Mouse (Mus musculus) frontal cortex, postnatal 14 days (tissue): ENCODE measurements at regions not wholly inside any gene's neighbourhood (a gene's known extent, or its start where the extent isn't known, plus 50 kb on each side); places are given as distances from the start of the nearest gene placed in this dataset.

ENCODE experiments used
- DNase-seq, 2 experiments: peaks; one replicate each; pipeline ENCODE4 v3.0.0; 2022; ENCODE audit warnings: low spot score in 2 of 2

- DNase-seq: no peak
Observed at GRCm38 (mm10) chr9:13905086-13905669, 77.7 kb downstream of the Fam76b start.

DNA sequence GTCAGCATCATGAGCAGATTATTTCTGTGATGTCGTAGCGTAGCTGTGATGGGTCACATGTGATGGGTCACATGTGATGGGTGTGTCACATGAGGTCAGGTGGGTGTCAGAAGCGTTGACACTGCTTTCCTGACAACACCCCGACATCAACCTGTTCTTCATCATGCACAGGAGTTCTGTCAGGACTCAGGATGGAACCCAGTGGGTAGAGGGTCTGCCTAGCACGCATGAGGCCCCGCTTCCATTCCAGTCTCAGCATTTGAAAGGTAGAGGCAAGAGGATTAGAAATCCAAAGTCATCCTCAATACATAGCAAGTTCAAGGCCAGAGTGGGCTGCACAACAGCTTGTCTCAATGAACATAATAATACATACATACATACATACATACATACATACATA is 79.2 kb downstream of the Fam76b start:
- no peak for DNase-seq

DNA sequence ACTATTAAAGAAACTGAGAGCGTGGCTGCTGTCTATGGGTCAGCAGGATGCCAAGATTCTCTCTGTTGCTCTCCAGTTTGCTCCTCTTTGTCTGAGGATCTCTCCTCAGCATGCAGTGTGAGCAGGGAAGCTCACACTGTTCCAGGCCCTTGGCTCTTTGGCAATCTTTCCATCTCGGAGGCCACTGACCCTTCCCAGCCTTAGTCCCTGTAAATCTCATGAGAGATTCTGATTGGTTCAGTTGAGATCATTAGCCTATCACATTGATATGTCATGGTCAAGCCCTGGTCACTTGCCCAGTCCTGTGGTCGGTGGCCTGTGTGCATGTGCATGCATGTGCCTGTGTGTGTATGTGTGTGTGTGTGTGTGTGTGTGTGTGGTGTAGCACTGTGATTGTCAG is 82.1 kb downstream of the Fam76b start:
- no peak for DNase-seq

GRCm38 (mm10) chr9:13910091-13910490 is 82.6 kb downstream of the Fam76b start:
- no peak for DNase-seq

- DNase-seq: no peak
Observed at GRCm38 (mm10) chr9:13913459-13913858, 85.9 kb downstream of the Fam76b start.

DNA sequence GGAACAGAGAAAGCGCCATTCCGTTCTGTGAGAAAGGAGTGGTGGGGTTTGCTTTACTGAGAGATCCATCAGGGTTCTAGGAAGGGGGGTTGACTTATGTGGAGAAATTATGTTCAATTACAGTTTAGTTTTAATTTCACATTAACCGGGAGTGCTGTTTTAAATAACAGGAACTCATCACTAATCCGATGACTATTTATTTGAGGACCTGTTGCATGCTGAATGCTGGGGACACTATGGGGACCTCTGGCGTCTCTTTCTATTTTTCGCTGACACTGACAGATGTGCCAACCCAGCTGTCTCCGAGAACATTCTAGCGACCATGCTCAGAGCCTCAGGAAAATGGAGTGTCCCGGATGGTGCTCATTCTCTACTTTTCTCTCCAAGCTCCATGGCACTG is 86.6 kb downstream of the Fam76b start:
- DNase-seq: no peak

GRCm38 (mm10) chr9:13914847-13915246 is 87.3 kb downstream of the Fam76b start:
- DNase-seq: no peak

GRCm38 (mm10) chr9:13916837-13917236 is 89.3 kb downstream of the Fam76b start:
- DNase-seq: no peak

DNA sequence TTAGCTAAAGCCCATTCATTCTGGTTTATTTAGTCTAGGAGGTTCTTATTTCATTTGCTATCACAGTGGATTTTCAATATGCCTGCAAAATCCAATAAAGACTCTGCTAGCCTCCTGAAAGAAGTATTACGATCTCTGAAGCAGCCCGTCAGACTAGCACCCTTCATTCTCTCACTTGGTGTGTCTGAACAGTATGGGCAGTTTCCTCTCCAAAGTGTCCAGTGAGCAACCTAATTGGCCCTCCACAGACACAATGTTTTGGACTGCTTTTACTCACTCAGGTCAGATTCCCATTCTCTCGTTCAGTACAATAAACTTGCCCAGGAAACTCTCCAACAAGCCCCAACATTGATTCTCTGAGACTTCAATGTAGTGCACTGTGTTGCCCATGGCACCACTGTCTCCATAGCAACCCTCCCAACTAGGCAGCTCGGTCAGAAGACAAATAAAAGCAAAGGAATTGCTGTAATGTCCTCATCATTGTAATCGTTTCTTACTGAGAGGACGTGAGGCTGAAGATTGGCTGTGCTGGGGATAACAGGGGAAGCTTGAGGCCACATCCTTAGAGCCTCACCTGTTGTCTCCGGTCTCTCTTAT is 91.2 kb downstream of the Fam76b start:
- DNase-seq: no peak

DNA sequence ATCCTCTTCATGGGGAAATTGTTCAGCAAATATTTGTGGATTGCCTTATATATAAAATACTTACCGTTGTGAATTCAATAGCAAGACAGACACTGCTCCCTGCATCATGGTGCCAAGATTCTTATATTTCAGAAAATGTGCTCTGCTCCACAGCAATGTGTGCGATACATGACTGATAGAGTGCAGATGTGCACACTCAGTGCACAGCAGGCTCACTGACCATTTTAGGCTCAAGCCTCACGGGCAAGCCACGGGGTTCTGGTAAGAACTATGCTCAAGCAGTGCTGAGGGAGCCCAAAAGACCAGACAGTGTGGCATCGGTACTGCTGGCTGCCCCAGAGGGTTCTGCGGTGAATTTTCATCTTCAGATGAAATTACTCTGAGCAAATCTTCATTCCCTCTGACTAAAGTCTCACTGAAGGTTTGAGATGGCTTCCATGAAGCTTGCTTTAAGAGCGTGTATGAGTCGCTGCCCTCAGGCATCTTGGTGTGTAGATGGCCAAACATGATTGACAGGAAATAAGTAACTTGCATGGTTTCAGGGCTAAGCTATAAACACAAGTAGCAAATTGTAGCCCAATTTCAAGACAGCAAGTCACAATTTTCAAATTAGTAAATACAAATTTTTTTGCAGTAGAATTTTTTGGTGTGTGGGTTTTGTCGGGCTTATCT is 92.4 kb downstream of the Fam76b start:
- no peak for DNase-seq

- no peak for DNase-seq
Observed at GRCm38 (mm10) chr9:13920623-13921022, 93.1 kb downstream of the Fam76b start.

DNA sequence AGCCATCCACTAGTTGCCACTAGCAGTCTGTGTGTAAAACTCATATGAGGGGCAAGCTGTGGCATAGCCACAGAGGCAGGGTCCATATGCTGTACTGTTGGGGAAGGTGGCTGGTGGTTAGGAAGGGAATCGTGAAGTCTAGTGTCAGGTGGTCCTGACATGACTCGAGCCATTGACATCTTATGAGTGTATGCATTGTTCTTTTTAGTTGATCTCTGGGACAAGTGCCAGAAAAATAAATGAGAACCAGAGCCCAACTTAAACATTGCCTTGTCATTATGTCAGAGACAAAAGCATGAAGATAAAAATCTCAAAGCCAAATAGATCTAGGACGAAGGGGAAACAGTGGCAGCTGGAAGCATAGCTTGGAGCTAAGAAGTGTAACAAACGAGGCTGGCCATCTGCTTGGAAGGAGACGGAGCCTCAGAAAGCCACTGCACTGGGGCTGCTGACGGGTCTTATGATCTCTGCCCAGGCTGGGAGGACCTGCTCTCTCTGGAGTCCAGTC is 104.5 kb downstream of the Fam76b start:
- DNase-seq: no peak

GRCm38 (mm10) chr9:13933404-13933803 is 105.9 kb downstream of the Fam76b start:
- no peak for DNase-seq

- no peak for DNase-seq
Observed at GRCm38 (mm10) chr9:13937301-13937700, 109.8 kb downstream of the Fam76b start.

DNA sequence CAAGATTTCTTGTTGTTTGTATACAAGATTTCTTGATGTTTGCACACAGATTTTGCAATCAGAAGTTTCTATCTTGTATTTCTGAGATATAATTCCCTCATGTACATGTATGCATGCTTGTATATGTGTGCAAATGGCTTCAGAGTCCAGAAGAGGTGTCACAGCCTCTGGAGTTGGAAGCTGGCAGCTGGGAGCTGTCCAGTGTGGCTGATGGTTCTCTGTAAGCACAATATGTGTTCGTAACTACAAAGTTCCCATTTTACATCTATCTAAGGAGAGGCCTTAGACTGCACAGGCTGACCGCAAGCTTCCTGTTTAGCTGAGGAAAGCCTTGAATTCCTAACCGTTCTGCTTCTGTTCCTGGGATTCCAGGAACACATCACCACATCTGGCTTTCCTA is 119.0 kb downstream of the Fam76b start:
- DNase-seq: no peak

- DNase-seq: no peak
Observed at GRCm38 (mm10) chr9:13952157-13952556, 124.6 kb downstream of the Fam76b start.

- DNase-seq: no peak
Observed at GRCm38 (mm10) chr9:13963140-13963763, 135.7 kb downstream of the Fam76b start.

DNA sequence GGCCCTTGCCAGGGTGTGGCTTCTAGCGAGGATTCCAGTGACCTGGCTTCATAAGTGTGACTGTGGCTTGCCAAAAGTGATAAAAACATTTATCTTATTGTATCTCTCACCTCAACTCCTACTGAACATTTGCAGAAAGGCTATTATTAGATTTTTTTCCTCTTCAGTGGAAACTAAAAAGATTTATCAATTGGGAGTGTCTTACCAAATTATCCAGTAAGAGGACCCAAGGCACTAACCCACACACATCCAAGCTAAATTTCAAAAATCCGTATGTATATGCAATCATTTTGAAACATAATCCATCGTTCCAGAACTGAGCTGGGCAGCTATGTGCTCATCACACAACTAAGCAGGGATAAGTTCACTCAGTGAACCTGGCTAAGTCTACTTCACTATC is 136.3 kb downstream of the Fam76b start:
- DNase-seq: no peak

DNA sequence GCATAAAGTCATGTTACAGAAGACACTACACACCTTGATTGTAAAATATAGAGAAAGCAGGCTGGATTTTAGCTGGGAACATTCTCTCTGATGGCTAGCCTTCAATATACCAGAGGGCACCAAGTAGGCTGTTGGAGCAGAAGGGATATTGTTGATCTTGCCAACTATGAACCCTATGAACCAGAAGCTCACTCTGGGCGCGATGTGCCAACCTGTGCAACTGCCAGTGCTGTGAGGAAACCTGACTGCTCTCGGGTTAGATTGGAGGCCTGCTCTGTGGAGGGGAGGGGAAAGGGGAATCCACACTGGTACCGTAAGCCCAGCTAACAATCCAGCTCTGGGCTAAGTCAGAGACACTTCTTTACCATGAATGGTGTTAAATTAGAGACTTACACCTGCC is 136.7 kb downstream of the Fam76b start:
- no peak for DNase-seq

DNA sequence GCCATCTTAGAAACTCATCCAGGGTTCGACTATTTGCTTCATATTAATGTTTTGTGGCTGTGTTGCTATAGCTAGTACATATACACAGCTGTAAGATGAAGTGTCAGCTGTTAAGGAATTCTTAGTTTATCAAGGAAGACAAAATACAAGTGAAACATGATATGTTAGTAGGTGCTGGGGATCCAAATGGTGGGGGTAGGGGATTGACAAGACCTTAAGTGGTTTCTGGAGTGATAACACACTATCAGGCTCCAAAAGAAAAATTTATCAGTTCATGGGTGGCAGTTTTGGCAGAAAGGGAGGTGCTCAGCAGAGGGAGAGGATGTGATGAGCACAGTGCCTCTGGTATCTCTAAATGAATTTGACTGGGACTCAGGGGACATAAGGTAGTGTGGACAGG is 138.7 kb downstream of the Fam76b start:
- no peak for DNase-seq

- no peak for DNase-seq
Observed at GRCm38 (mm10) chr9:13969262-13969661, 141.7 kb downstream of the Fam76b start.

- DNase-seq: no peak
Observed at GRCm38 (mm10) chr9:13973600-13973999, 146.1 kb downstream of the Fam76b start.

DNA sequence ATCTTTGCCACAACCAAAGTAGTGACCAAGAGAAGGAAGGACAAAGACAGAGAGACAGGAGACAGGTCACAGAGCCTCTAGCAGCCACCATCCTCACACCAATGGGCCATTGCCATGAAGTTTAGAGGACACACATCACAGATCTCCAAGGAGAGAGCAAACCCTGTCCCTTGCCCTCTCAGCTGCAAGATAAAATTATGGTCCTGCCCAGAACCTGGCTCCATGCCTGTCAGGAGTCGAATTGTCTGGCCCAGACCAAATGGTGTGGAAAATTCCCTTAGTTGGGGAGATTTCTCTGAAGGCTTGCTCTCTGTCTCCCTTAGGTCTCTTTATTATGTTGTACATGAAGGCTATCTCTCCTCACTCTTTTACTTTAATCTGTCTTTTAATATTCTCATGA is 147.4 kb downstream of the Fam76b start:
- DNase-seq: no peak
